Mouse (Mus musculus): ENCODE measurements around the gene 2010111I01Rik. TPM values are rescaled to one million over a fixed set of nuclear protein-coding genes. Genes with fewer than 3 reads are reported as not detected.

2010111I01Rik gene
- total and polyA plus RNA-seq, 3 experiments: 26.3 to 32.7 TPM; not detected in 1

DNA sequence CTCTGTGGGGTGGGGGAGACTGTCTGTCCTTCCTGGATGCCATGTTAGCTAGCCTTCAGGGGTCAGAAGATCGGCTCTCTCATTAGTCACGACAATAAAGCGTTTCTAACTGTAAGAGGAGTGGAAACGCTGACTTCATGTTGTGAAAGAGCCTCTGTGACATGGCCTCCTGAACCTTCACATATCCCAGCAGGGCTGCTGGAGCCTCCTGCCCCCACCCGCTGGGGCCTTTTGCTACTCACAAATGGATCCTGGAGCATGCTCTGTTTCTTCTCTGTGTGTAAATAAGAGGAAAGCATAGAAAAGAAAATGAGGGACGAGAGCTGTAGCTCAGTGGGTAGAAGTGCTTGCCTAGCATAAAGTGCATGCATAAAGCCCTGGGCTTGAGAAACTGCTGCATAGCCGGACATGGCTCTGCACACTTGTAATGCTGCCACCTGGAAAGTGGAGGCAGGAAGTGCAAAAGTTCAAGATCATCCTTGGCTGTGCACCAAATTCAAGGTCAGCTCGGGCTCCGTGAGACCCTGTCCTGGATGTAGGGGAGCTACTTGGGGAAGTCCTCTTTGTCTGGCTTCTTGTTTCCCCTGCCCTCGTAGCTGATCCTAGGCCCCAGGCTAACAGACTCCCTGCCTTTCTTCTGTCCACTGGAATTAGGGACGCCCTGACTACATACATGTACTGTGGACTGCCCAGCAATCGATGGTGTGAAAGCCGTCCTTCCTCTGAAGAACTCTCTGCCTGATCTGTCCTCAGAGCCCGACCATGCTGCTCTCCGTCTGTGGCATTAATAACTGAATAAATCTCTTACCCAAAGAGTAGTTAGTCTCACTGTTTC lies 329.9 kb downstream of the 2010111I01Rik start:
- Histone ChIP-seq H3K4me1 (ENCODE audit: control insufficient read depth in 1 of 2, insufficient read depth in 2 of 2, low read length in 2 of 2) (no peaks in the 10 kb centered on the region), H3K4me3 (ENCODE audit: control insufficient read depth in 1 of 2, insufficient read depth in 1 of 2, low read depth in 2 of 2, low read length in 2 of 2) (no peak overlapping the region), H3K27ac (ENCODE audit: control insufficient read depth, low read depth, low read length) (no peak overlapping the region), H3K79me2 (ENCODE audit: control insufficient read depth, insufficient read depth, low read length, poor library complexity) (no peaks in the 10 kb centered on the region), H3K9ac (ENCODE audit: control insufficient read depth, low read depth, low read length, poor library complexity, severe bottlenecking) (no peak overlapping the region), H3K27me3 (ENCODE audit: control insufficient read depth in 1 of 2, insufficient read depth in 2 of 2, low read length in 2 of 2) (no peaks in the 10 kb centered on the region), H3K36me3 (ENCODE audit: control insufficient read depth in 1 of 2, insufficient read depth in 2 of 2, low read length in 2 of 2) (no peaks in the 10 kb centered on the region; a peak in 1 of 4 replicates), H3K9me3 (replicated peaks; ENCODE audit: insufficient read depth, low read length) (no peaks in the 10 kb centered on the region)
- no peak for DNase-seq (ENCODE audit: low read depth, low spot score)
- TF ChIP-seq MAZ (IDR thresholded peaks at IDR 0.05; ENCODE audit: low read depth, low read length) (no peak), TAL1 (IDR thresholded peaks at IDR 0.05; ENCODE audit: low read length) (no peak), ZMIZ1 (IDR thresholded peaks at IDR 0.05; ENCODE audit: low read depth, low read length) (no peak), JUND (IDR thresholded peaks at IDR 0.05; ENCODE audit: low read depth, low read length) (no peak), POLR2A (IDR thresholded peaks at IDR 0.05; ENCODE audit: control insufficient read depth in 1 of 2, insufficient read depth in 1 of 2, low read depth in 1 of 2, low read length in 2 of 2, poor library complexity in 1 of 2) (no peak), USF2 (IDR thresholded peaks at IDR 0.05; ENCODE audit: borderline replicate concordance in 1 of 2, insufficient read depth in 1 of 2, low read depth in 1 of 2, low read length in 2 of 2) (no peak), HCFC1 (IDR thresholded peaks at IDR 0.05; ENCODE audit: low read depth, low read length) (no peak), SMC3 (IDR thresholded peaks at IDR 0.05; ENCODE audit: low read depth, low read length) (no peak), ZC3H11A (IDR thresholded peaks at IDR 0.05; ENCODE audit: low read depth, low read length) (no peak), CHD1 (IDR thresholded peaks at IDR 0.05; ENCODE audit: low read depth, low read length) (no peak), CTCF (IDR thresholded peaks at IDR 0.05 in 2 of 3, conservative IDR thresholded peaks at IDR 0.05 in 1 of 3; ENCODE audit: control insufficient read depth in 1 of 3, insufficient read depth in 1 of 3, low read depth in 2 of 3, low read length in 3 of 3, poor library complexity in 1 of 3, severe bottlenecking in 1 of 3) (no peak), POLR2AphosphoS2 (IDR thresholded peaks at IDR 0.05; ENCODE audit: low read length) (no peak), UBTF (IDR thresholded peaks at IDR 0.05; ENCODE audit: borderline replicate concordance, insufficient read depth, low read depth, low read length) (no peak), MAFK (IDR thresholded peaks at IDR 0.05; ENCODE audit: borderline replicate concordance, low read depth, low read length) (no peak), ZNF384 (IDR thresholded peaks at IDR 0.05; ENCODE audit: low read depth, low read length) (no peak), BHLHE40 (IDR thresholded peaks at IDR 0.05; ENCODE audit: borderline replicate concordance, low read depth, low read length) (no peak), TBP (IDR thresholded peaks at IDR 0.05; ENCODE audit: low read depth, low read length) (no peak)

DNA sequence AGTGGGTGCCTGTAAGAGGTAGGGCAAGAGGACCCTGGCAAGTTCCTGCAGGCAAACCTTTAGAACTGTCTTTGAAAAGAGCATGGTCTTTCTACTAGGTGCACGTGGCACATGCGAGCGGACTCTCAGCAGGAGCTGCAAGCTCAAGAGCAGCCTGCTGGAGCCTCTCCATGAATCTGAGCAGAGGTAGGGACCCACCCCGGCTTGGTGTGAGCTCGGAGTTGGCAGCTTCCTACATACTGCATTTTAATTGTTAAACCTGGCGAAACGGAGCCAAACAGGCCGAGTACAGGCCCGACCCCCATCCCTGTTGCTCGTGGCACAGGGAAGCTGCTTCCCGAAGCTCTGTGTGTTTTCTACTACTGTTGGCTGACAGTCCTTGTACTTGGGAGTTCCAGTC lies 331.6 kb downstream of the 2010111I01Rik start:
- Histone ChIP-seq H3K79me2 (ENCODE audit: control insufficient read depth, insufficient read depth, low read length, poor library complexity) (no peaks in the 10 kb centered on the region), H3K9ac (ENCODE audit: control insufficient read depth, low read depth, low read length, poor library complexity, severe bottlenecking) (no peak overlapping the region), H3K4me3 (ENCODE audit: control insufficient read depth in 1 of 2, insufficient read depth in 1 of 2, low read depth in 2 of 2, low read length in 2 of 2) (no peak overlapping the region), H3K27ac (ENCODE audit: control insufficient read depth, low read depth, low read length) (no peak overlapping the region), H3K27me3 (ENCODE audit: control insufficient read depth in 1 of 2, insufficient read depth in 2 of 2, low read length in 2 of 2) (no peaks in the 10 kb centered on the region), H3K4me1 (ENCODE audit: control insufficient read depth in 1 of 2, insufficient read depth in 2 of 2, low read length in 2 of 2) (no peaks in the 10 kb centered on the region), H3K9me3 (replicated peaks; ENCODE audit: insufficient read depth, low read length) (no peaks in the 10 kb centered on the region), H3K36me3 (ENCODE audit: control insufficient read depth in 1 of 2, insufficient read depth in 2 of 2, low read length in 2 of 2) (no peaks in the 10 kb centered on the region; a peak in 1 of 4 replicates)
- DNase-seq (ENCODE audit: low read depth, low spot score): no peak
- TF ChIP-seq MAFK (IDR thresholded peaks at IDR 0.05; ENCODE audit: borderline replicate concordance, low read depth, low read length) (no peak), SMC3 (IDR thresholded peaks at IDR 0.05; ENCODE audit: low read depth, low read length) (no peak), MEF2A (IDR thresholded peaks at IDR 0.05; ENCODE audit: extremely low read depth, insufficient replicate concordance, low read depth, low read length, poor library complexity, severe bottlenecking) (no peak), BHLHE40 (IDR thresholded peaks at IDR 0.05; ENCODE audit: borderline replicate concordance, low read depth, low read length) (no peak), MYB (IDR thresholded peaks at IDR 0.05; ENCODE audit: low read depth, low read length) (no peak), TBP (IDR thresholded peaks at IDR 0.05; ENCODE audit: low read depth, low read length) (no peak)

All from MEL (cell line).